Mouse (Mus musculus): ENCODE results near the gene Atp2b2. TPM values are rescaled to one million over a fixed set of nuclear protein-coding genes. Genes with fewer than 3 reads are reported as not detected.

The Atp2b2 gene
- total RNA-seq, 2 experiments from 2014 or later = 3.9 to 6.1 TPM

- no peak for DNase-seq
Observed at GRCm38 (mm10) chr6:113942355-113942754, 100.1 kb downstream of the Atp2b2 start.

DNA sequence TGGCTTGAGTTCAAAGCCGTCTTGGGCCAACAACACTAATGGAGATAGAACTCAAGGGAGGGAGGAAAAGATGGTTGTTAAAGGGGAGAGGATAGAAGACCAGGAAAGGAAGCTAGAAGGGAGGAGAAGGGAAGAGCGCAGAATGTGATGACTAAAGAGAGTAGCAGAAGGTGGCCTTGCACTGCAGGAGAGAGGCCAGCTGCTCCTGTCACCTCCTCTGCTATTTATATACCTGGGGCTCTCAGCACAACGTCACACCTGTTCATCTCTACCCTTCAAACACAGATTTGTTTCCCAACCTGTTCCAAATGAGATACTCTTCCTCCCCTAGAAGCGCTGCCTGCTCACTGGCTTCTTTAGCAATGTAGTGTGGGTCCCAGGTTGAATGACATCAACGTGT lies 101.1 kb downstream of the Atp2b2 start:
- DNase-seq = no peak

- DNase-seq = no peak
Observed at GRCm38 (mm10) chr6:113939442-113939841, 103.0 kb downstream of the Atp2b2 start.

DNA sequence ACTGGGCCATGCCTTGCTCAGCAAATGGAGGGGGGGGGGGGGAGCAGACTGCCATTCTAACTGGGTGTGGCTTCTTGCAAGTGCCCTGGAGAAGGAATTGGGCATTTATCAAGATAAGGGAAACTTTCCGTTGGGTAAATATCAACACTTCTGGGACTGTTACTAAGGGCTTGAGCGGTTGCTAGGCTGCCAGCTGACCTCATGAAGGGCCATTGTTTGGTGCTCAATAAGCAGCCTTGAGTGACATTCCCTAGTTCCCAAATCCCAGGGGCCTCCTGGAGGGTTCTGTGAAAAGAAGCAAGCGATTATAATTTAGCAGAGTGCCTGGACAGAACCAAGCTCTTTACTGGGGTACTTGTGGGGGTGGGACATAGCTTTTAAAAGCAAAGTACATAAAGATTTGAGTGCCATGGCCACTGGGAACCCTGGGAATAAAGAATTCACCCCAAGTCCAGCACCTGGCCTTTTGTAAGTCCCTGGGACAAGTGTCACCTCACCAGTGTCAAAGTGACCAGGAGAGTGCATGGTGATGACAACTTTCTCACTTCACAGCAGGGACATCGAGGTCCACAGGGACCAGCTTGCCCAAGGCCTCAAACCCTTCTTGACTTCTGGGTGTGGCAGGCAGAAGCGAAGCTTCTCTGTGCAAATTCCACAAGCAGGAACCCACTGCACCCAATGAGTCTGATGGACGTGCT lies 105.5 kb downstream of the Atp2b2 start:
- no peak for DNase-seq

DNA sequence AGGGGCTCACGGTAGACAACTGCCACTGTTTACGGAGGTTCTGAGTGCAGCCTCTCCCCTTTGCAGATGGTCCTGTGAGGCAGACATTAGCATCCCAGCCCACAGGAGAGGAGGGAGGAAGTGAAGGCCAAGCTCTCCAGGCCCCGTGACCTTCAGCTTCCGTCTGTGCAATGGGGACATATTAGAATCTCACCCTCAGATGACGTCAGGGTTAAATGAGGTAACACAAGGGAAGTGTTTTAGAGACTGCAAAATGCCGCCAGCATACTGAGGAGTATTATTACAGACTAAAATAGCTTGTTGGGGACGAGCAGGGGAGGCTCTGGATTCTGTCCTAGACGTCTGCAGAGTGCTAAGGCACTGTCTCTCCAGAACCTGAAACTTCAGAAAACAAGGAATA lies 106.3 kb downstream of the Atp2b2 start:
- DNase-seq = no peak

GRCm38 (mm10) chr6:113934692-113935091 lies 107.7 kb downstream of the Atp2b2 start:
- DNase-seq = no peak

DNA sequence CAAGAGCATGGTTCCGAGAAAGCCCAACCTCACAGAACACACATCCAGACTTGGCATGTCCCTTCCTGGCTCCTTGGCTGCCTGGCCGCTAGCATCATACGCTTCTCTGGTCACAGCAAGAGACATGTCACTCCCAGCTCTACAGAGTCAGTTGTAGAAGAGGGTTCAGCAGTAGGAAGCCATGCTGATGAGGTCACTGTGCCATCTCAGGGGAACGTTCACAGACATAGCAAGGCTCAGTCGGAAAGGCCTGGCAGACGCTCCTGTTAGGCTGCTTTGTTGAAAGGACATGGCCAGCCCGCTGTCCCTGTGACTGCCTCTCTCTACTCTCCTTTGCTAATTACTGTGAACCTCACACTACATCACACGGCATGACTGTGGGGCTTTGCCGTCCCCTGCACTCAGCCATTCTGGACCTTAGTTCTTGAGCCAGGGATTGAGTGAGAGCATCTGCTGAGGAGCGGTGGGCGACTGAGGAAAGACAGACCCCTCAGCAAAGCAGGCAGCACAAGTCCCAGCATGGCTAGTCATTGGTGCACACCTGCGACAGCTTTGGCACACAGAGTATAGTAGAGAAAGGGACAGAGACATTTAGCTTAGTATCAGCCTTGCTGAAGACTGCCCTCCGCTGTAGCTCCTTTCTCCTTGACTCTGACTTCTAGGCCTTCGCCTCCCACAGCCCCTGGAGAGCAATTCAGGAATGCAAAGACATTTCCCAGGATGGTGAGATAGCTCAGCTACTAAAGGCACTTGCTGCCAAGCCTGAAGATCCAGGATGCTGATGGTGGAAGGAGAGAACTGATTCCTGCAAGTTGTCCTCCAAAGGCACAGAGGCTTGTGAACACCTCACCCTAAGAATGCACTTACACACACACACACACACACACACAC lies 108.9 kb downstream of the Atp2b2 start:
- DNase-seq = no peak

GRCm38 (mm10) chr6:113929191-113929875 lies 113.1 kb downstream of the Atp2b2 start:
- no peak for DNase-seq

DNA sequence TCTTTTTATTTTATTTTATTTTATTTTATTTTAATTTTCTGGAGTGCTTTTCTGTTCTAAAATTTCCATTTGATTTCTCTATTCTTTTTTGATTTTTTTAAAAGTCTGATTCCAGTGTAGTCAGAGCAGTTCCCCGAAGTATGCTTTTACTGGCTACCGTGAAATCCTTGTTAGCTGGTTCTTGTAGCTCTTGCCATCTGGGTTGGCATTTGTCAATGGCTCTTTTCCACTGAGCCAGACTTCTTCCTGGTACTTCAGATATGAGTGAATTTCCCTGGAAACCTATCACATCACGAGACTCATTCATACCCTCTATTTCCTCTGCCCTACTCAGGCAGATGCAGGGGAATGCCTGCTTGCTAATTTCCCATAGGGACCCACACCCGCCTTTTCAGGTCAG lies 119.2 kb downstream of the Atp2b2 start:
- DNase-seq = no peak

DNA sequence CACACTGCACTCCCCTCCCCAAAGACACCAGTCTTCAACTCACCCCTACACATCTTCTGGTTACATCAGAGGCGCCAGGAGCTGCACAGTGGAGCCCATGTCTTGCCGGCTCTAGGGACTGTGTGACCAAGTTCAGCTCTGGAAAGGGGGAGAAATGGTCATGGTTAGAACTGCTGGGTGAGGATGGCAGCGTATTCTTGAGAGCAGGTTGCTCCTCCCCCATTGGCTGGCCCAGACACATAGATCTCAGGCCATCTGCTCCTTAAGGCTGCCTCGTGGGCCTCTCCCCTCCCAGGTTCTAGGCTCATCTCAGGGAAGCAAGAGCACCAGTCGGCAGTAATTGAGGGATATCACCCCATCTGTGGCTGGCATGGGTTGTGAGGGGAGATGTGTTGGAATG lies 121.9 kb downstream of the Atp2b2 start:
- no peak for DNase-seq

DNA sequence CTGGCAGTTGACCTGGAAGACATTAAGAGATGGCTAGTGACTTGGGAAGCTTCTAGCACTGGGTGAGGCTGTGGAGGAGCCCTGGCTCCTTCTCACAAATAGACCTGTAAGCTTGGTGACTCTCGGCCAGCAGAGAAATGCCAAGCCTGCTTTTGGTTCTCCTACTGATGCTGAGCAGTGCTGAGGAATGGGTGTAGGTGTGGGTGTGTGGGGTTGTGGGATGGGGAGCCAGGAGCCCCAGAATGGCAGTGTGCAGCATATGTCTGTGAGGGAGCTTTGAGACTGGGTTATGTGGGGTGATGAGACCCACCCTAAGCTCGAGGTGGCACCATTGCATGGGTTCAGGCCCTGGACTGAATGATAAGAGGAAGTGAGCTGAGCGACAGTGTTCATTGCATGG lies 129.7 kb downstream of the Atp2b2 start:
- no peak for DNase-seq

- no peak for DNase-seq
Observed at GRCm38 (mm10) chr6:113911094-113911493, 131.3 kb downstream of the Atp2b2 start.

DNA sequence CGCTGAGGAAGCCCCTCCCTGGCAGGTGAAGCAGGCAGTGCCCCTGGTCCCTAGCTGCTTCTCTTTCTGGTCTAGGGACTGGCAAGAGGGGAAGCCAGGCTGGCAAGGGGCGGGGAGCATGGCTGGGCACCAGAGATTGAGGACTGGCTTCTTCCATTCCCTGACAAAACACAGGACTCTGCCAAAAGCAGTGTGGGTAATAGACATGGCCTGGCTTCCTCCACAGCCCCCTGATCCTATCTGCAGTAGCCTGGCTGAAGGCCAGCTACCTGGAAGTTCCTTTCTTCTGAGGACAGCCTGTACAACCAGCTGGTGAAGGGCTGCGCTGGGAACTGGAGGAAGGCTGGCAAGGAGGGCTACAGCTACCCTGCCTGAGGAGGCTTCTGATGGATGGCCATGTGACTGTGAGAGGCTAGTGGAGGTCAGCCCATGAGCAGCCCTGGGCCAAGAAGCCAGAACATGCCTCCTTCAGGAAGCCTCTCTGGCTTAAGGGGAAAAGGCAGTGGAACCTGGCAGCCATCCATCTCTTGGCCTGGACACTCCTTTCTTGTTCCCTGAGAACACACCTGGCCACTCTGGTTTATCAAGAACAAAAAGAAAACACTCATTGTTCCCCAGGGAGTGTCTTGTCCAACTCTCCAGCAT lies 131.9 kb downstream of the Atp2b2 start:
- no peak for DNase-seq

- no peak for DNase-seq
Observed at GRCm38 (mm10) chr6:113909836-113910235, 132.6 kb downstream of the Atp2b2 start.

DNA sequence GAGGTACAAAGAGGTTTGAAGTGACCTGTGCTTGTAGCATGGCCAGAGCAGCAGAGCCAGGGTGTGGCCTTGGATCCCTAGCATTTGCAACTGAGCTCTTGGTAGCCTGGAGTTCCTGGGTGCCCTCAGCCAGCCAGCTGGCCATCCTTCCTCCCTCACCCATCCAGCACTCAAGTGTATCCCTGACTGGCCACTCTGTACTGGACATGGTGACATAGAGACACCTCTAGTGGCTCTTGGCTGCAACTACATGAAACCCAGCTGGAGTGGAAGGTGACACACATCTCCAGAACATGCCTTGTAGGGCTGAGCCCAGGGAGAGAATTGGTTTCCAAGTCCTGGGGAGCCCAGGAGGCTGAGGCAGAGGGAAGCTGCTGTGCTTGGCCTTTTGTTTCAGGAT lies 134.3 kb downstream of the Atp2b2 start:
- no peak for DNase-seq

DNA sequence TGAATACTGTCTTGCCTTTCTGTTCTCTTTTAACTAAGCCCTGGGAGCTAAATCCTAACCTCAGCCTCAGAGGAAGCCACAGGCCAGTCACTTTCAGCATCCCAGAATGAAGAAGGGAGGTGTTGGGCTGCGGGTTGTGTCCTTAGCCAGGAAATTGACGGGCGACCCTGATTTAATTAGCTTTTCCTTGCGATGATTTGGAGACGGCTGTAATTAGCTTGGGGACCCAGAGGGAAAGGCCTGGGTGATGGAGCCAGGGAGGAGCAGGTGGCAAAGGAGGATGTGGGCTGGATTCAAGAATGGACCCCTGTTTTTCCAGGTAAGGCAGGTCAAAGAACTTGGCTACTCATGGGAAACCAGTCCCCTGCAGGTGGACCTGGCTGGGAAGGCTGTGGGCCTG lies 138.0 kb downstream of the Atp2b2 start:
- DNase-seq = no peak

- DNase-seq = no peak
Observed at GRCm38 (mm10) chr6:113896023-113896422, 146.4 kb downstream of the Atp2b2 start.

DNA sequence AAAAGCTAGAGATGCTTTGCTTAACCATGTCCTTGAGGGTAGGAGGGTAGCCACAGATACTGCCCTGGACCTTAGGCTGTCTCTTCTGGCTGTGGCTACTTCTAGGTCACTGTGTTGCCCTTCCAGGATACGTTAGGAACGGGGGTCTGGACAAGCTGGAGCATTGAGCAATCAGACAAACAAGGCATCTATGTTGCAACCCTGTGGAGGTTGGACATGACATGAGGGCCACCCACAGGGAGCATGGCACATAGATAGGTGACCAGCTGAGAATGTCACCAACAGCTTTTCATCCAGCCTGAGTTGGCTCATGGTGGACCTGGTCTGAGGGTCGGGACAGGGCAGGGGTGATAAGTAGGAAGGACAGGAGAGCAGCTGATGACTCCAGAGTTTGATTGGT lies 148.4 kb downstream of the Atp2b2 start:
- no peak for DNase-seq

GRCm38 (mm10) chr6:113892091-113892674 lies 150.2 kb downstream of the Atp2b2 start:
- no peak for DNase-seq

- peak; percentile 1 to 27 for DNase-seq
Observed at GRCm38 (mm10) chr6:113891225-113891967, 151.0 kb downstream of the Atp2b2 start.

GRCm38 (mm10) chr6:113890858-113891213 lies 151.6 kb downstream of the Atp2b2 start:
- DNase-seq = no peak

Data from adrenal gland, postnatal 36 days (tissue).